10 mouse cellular contexts compared by ENCODE assay signal in the genomic region with DNA sequence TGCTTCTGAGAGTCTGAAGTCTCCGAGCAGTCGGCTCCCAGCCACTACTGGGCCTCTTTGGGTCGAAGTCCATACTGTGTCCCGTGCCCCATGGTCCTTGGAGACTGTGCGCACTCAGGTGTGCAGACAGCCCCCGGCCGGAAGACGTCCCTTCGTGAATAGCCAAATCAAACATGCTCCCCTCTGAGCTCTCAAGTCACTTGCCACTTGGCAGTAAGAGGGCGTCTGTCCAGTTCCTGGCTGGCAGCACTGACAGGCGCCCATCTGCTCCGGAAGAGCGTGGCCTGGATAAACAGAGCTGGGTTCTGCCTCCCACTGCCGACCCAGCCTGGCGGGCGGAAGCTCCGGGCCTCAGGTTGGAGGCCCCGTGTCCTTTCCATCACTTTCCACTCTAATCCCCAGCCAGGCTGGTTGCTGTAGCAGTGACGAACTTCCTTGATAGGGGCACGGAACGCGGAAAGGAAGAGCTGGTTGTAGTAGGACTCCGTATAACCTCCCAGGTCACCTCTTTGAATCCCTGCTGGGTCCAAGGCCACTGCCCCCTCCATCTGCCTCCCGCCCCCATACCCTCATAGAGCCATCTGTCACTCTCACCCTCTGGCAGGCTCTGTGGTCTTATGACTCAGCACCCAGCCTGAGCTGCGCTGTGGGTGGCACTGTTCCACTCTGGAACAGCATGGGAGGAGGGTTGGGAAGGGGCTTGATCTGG. TPM values are rescaled to one million over a fixed set of nuclear protein-coding genes. Genes with fewer than 3 reads are reported as not detected.
DNase-seq lines count a peak whose midpoint lies in the region; ATAC-seq lines count a peak whose summit lies in the region.
"Had no signal": no experiment of that assay in that cellular context is flagged by ENCODE, and none has a peak within 500 bp of the region (broad histone marks: within the 10 kb centered on the region; RNA-seq: fewer than 3 reads in every experiment).

No protein-coding gene starts in this region.

- H3K4me2 ChIP-seq in liver, embryonic 11.5 days = no peak overlapping the region
- H3K4me2 ChIP-seq in liver, embryonic 12.5 days = no peak overlapping the region
- no peak overlapping the region for H3K4me2 ChIP-seq in kidney, embryonic 15.5 days
- peak overlapping the region; percentile 21 for H3K4me2 ChIP-seq in lung, embryonic 15.5 days
- H3K4me2 ChIP-seq: neural tube, embryonic 13.5 days had no signal

- no peak overlapping the region for H3K27ac ChIP-seq in liver, embryonic 11.5 days (ENCODE audit: low read depth, low read length)
- H3K27ac ChIP-seq in liver, embryonic 12.5 days = no peak overlapping the region
- H3K27ac ChIP-seq in kidney, embryonic 15.5 days = no peak overlapping the region
- peak overlapping the region; percentile 61 for H3K27ac ChIP-seq in lung, embryonic 15.5 days
- H3K27ac ChIP-seq: neural tube, embryonic 13.5 days had no signal

- no peak overlapping the region for H3K9ac ChIP-seq in liver, embryonic 11.5 days (ENCODE audit: low read depth, low read length)
- H3K9ac ChIP-seq in liver, embryonic 12.5 days = no peak overlapping the region
- H3K9ac ChIP-seq in kidney, embryonic 15.5 days = no peak overlapping the region
- no peak overlapping the region for H3K9ac ChIP-seq in lung, embryonic 15.5 days
- H3K9ac ChIP-seq: neural tube, embryonic 13.5 days had no signal

- DNase-seq in liver, embryonic 11.5 days (ENCODE audit: low spot score) = no peak
- peak; percentile 21 for DNase-seq in heart, adult 8-10 months (ENCODE audit: low spot score)
- DNase-seq in thymus, postnatal 14 days = peak; percentile 30
- DNase-seq in urinary bladder, postnatal 36 days (ENCODE audit: low spot score in 2 of 2) = no peak

- H3K36me3 ChIP-seq in liver, embryonic 11.5 days (ENCODE audit: control insufficient read depth, insufficient read depth, low read length) = no peaks in the 10 kb centered on the region
- H3K36me3 ChIP-seq in liver, embryonic 12.5 days = no peaks in the 10 kb centered on the region
- no peaks in the 10 kb centered on the region for H3K36me3 ChIP-seq in kidney, embryonic 15.5 days
- H3K36me3 ChIP-seq in lung, embryonic 15.5 days = no peaks in the 10 kb centered on the region
- H3K36me3 ChIP-seq: neural tube, embryonic 13.5 days had no signal

- WGBS in liver, embryonic 11.5 days = 67% methylated on average over 25 of the region's 25 CpGs
- WGBS in liver, embryonic 12.5 days (ENCODE audit: insufficient replicate concordance) = 72% methylated on average over 25 of the region's 25 CpGs
- WGBS in kidney, embryonic 15.5 days = 67% methylated on average over 25 of the region's 25 CpGs
- 42% methylated on average over 25 of the region's 25 CpGs for WGBS in lung, embryonic 15.5 days

- H3K9me3 ChIP-seq in liver, embryonic 11.5 days (ENCODE audit: control insufficient read depth, low read length) = no peaks in the 10 kb centered on the region
- H3K9me3 ChIP-seq in liver, embryonic 12.5 days (replicated peaks) = no peaks in the 10 kb centered on the region
- no peaks in the 10 kb centered on the region for H3K9me3 ChIP-seq in kidney, embryonic 15.5 days (replicated peaks)
- H3K9me3 ChIP-seq in lung, embryonic 15.5 days = no peaks in the 10 kb centered on the region
- H3K9me3 ChIP-seq: neural tube, embryonic 13.5 days had no signal

- ATAC-seq in liver, embryonic 11.5 days (replicated peaks; ENCODE audit: low FRiP score) = peak; percentile 39; the same call in 1 of the 2 replicates
- ATAC-seq in liver, embryonic 12.5 days = no peak
- peak; percentile 91 for ATAC-seq in cerebellum, adult (ENCODE audit: insufficient number of reproducible peaks, low FRiP score, low TSS enrichment)
- peak; percentile 72 for ATAC-seq in kidney, embryonic 15.5 days (replicated peaks; ENCODE audit: low FRiP score)
- ATAC-seq in lung, embryonic 15.5 days (ENCODE audit: borderline replicate concordance, extremely low read depth, low FRiP score, low TSS enrichment) = peak; percentile 58
- ATAC-seq: Patski had no signal

- peaks cover 7% of the 10 kb centered on the region for H3K4me1 ChIP-seq in liver, embryonic 11.5 days (replicated peaks; ENCODE audit: control insufficient read depth, insufficient read depth, low read length)
- peaks cover 15% of the 10 kb centered on the region for H3K4me1 ChIP-seq in liver, embryonic 12.5 days
- H3K4me1 ChIP-seq in kidney, embryonic 15.5 days = peaks cover 8% of the 10 kb centered on the region; the same call in 1 of the 2 replicates
- peaks cover 12% of the 10 kb centered on the region for H3K4me1 ChIP-seq in lung, embryonic 15.5 days

- H3K27me3 ChIP-seq in liver, embryonic 11.5 days (replicated peaks; ENCODE audit: control insufficient read depth, insufficient read depth, low read length) = no peaks in the 10 kb centered on the region
- no peaks in the 10 kb centered on the region for H3K27me3 ChIP-seq in liver, embryonic 12.5 days (replicated peaks)
- H3K27me3 ChIP-seq in kidney, embryonic 15.5 days = peaks cover 18% of the 10 kb centered on the region; the same call in 1 of the 2 replicates
- no peaks in the 10 kb centered on the region for H3K27me3 ChIP-seq in lung, embryonic 15.5 days
- H3K27me3 ChIP-seq: neural tube, embryonic 13.5 days had no signal

- H3K4me3 ChIP-seq in liver, embryonic 11.5 days (ENCODE audit: low read depth, low read length) = no peak overlapping the region
- H3K4me3 ChIP-seq in liver, embryonic 12.5 days = no peak overlapping the region
- no peak overlapping the region for H3K4me3 ChIP-seq in kidney, embryonic 15.5 days (replicated peaks)
- no peak overlapping the region for H3K4me3 ChIP-seq in lung, embryonic 15.5 days
- H3K4me3 ChIP-seq: neural tube, embryonic 13.5 days had no signal

RNA-seq across cellular contexts. Expression of gene Dusp5, which starts 28.5 kb away (rescaled TPM):
- polyA plus RNA-seq in liver, embryonic 11.5 days (2014; fragmentation: Nextera tagmentation; extraction: Ambion mirVana) = 6.7 TPM in 2 replicates
- 5.7 and 5.9 TPM in 2 replicates for polyA plus RNA-seq in liver, embryonic 12.5 days (2016; fragmentation: Nextera tagmentation; extraction: Ambion mirVana)
- total RNA-seq in heart, adult 8-10 months (2022) = 1 to 10 TPM; 3.1 to 5.6 (median 4.2) TPM
- polyA plus RNA-seq in kidney, embryonic 15.5 days (2015; fragmentation: Nextera tagmentation; extraction: Ambion mirVana) = 11.0 and 11.1 TPM in 2 replicates
- polyA plus RNA-seq in lung, embryonic 15.5 days (2015; fragmentation: Nextera tagmentation; extraction: Ambion mirVana) = 6.7 and 7.8 TPM in 2 replicates

Comparison
In these comparisons a context has a peak if more than half of its experiments do, and no peak if none do; other contexts are left out.
1. DNase-seq: peak in heart, adult 8-10 months (single experiment) and thymus, postnatal 14 days (single experiment); none in liver, embryonic 11.5 days (single experiment) and urinary bladder, postnatal 36 days (0 of 2).